ENCODE assay signal across 8 mouse cellular contexts in the genomic region with DNA sequence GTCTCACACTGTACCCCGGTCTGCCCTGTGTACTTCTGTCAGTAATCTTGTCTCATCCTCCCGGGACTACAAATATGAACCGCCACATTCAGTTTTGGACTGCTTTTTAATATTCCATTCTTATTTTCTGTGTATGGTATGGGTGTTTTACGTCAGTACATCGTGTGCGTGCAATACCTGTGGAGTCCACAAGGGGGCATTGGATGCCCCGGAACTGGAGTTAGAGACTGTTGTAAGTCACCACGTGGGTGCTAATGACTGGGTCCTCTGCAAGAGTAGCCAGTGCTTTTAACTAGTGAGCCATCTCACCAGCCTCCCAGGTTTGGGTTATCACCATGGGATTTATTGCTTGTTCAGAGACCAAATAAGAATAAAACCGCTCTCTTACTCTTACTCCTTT. TPM values are rescaled to one million over a fixed set of nuclear protein-coding genes. Genes with fewer than 3 reads are reported as not detected.
DNase-seq lines count a peak whose midpoint lies in the region; ATAC-seq and TF ChIP-seq lines count a peak whose summit lies in the region.
"Had no signal": no experiment of that assay in that cellular context is flagged by ENCODE, and none has a peak within 500 bp of the region (broad histone marks: within the 10 kb centered on the region; RNA-seq: fewer than 3 reads in every experiment).

No protein-coding gene starts in this region.

- peak; percentile 48 for TF ChIP-seq RAD21 in MEL (IDR thresholded peaks at IDR 0.05; ENCODE audit: low read depth, low read length)

- H3K4me1 ChIP-seq in MEL (ENCODE audit: control insufficient read depth in 1 of 2, insufficient read depth in 2 of 2, low read length in 2 of 2), result peaks cover 18 to 42% of the 10 kb centered on the region in 2 experiments
- peaks cover 1% of the 10 kb centered on the region; the same call in 1 of the 2 replicates for H3K4me1 ChIP-seq in cortical plate, adult 2 months (ENCODE audit: control insufficient read depth, insufficient read depth, low read length)
- H3K4me1 ChIP-seq in lung, postnatal 0 days (ENCODE audit: insufficient read depth, low read depth, low read length), result 0 out of 2 replicates have a peak, but pooled peaks cover 5% of the 10 kb centered on the region

- no peaks in the 10 kb centered on the region for H3K79me2 ChIP-seq in MEL (ENCODE audit: control insufficient read depth, insufficient read depth, low read length, poor library complexity)

- no peak overlapping the region for H3K27ac ChIP-seq in layer of hippocampus, adult 2 months
- H3K27ac ChIP-seq in MEL (ENCODE audit: control insufficient read depth, low read depth, low read length), result peak overlapping the region; percentile 38; the same call in 1 of the 2 replicates
- H3K27ac ChIP-seq in cortical plate, adult 2 months (ENCODE audit: insufficient read depth, low read length), result no peak overlapping the region
- H3K27ac ChIP-seq in lung, postnatal 0 days (ENCODE audit: low read length), result no peak overlapping the region
- H3K27ac ChIP-seq: macrophage had no signal

- peaks cover 0 to 39% of the 10 kb centered on the region in 2 experiments; a peak in 2 of 4 replicates for H3K36me3 ChIP-seq in MEL (ENCODE audit: control insufficient read depth in 1 of 2, insufficient read depth in 2 of 2, low read length in 2 of 2)
- H3K36me3 ChIP-seq in lung, postnatal 0 days (ENCODE audit: insufficient read depth, low read length), result no peaks in the 10 kb centered on the region

- H3K9me3 ChIP-seq in MEL (replicated peaks; ENCODE audit: insufficient read depth, low read length), result no peaks in the 10 kb centered on the region
- H3K9me3 ChIP-seq in lung, postnatal 0 days (ENCODE audit: low read length), result no peaks in the 10 kb centered on the region

- WGBS in lung, postnatal 0 days, result 47% methylated on average over 9 of the region's 9 CpGs

- TF ChIP-seq POLR2A in MEL (IDR thresholded peaks at IDR 0.05; ENCODE audit: control insufficient read depth in 1 of 2, insufficient read depth in 1 of 2, low read depth in 1 of 2, low read length in 2 of 2, poor library complexity in 1 of 2), result peak in 1 of 2 experiments; percentile 56; a peak in 2 of 4 replicates
- TF ChIP-seq POLR2A in cortical plate, adult 2 months (IDR thresholded peaks at IDR 0.05; ENCODE audit: extremely low read depth, insufficient read depth, low read length), result no peak

- no peak overlapping the region for H3K4me3 ChIP-seq in layer of hippocampus, adult 2 months
- no peak overlapping the region for H3K4me3 ChIP-seq in MEL (ENCODE audit: control insufficient read depth in 1 of 2, insufficient read depth in 1 of 2, low read depth in 2 of 2, low read length in 2 of 2)
- no peak overlapping the region for H3K4me3 ChIP-seq in cortical plate, adult 2 months (ENCODE audit: insufficient read depth, low read length)
- H3K4me3 ChIP-seq in lung, postnatal 0 days (ENCODE audit: low read depth, low read length), result no peak overlapping the region

- H3K4me2 ChIP-seq in lung, postnatal 0 days (replicated peaks; ENCODE audit: low read depth, low read length), result no peak overlapping the region

- ATAC-seq in lung, postnatal 0 days, result no peak

- no peaks in the 10 kb centered on the region for H3K27me3 ChIP-seq in MEL (ENCODE audit: control insufficient read depth in 1 of 2, insufficient read depth in 2 of 2, low read length in 2 of 2)
- H3K27me3 ChIP-seq in lung, postnatal 0 days (replicated peaks; ENCODE audit: insufficient read depth, low read length), result no peaks in the 10 kb centered on the region

- peak in 1 of 2 experiments; percentile 23; a peak in 1 of 4 replicates for TF ChIP-seq EP300 in MEL (IDR thresholded peaks at IDR 0.05; ENCODE audit: low read depth in 1 of 2, low read length in 2 of 2)
- TF ChIP-seq EP300 in lung, postnatal 0 days (IDR thresholded peaks at IDR 0.05), result no peak

- no peak for DNase-seq in layer of hippocampus, adult 2 months (ENCODE audit: low spot score in 2 of 2)
- DNase-seq in layer of hippocampus, adult 11-12 months (ENCODE audit: low spot score), result no peak
- DNase-seq in MEL (ENCODE audit: low read depth, low spot score), result peak; percentile 92
- peak; percentile 50 for DNase-seq in lung, postnatal 0 days (ENCODE audit: low spot score)
- peak; percentile 66 for DNase-seq in testis, postnatal 10 days (ENCODE audit: low spot score)
- DNase-seq in urinary bladder, adult 18-20 months (ENCODE audit: low spot score in 2 of 2), result no peak

- H3K9ac ChIP-seq in MEL (ENCODE audit: control insufficient read depth, low read depth, low read length, poor library complexity, severe bottlenecking), result peak overlapping the region; percentile 51
- H3K9ac ChIP-seq in lung, postnatal 0 days (replicated peaks; ENCODE audit: low read depth), result no peak overlapping the region

- peak; percentile 82 for TF ChIP-seq CTCF in layer of hippocampus, adult 2 months (conservative IDR thresholded peaks at IDR 0.05)
- TF ChIP-seq CTCF in MEL (IDR thresholded peaks at IDR 0.05 in 2 of 3, conservative IDR thresholded peaks at IDR 0.05 in 1 of 3; ENCODE audit: control insufficient read depth in 1 of 3, insufficient read depth in 1 of 3, low read depth in 2 of 3, low read length in 3 of 3, poor library complexity in 1 of 3, severe bottlenecking in 1 of 3), result peak; percentile 72 to 92 (median 85)
- TF ChIP-seq CTCF in cortical plate, adult 2 months (IDR thresholded peaks at IDR 0.05; ENCODE audit: extremely low read depth, insufficient read depth, low read length), result peak; percentile 40; the same call in 1 of the 2 replicates
- TF ChIP-seq CTCF in lung, postnatal 0 days (IDR thresholded peaks at IDR 0.05), result peak; percentile 76

TF ChIP-seq in MEL, 35 proteins besides CTCF, POLR2A, EP300 and RAD21:
- TF ChIP-seq SMC3 (IDR thresholded peaks at IDR 0.05; ENCODE audit: low read depth, low read length) (peak; percentile 71), MEF2A (IDR thresholded peaks at IDR 0.05; ENCODE audit: extremely low read depth, insufficient replicate concordance, low read depth, low read length, poor library complexity, severe bottlenecking) (no peak), TBP (IDR thresholded peaks at IDR 0.05; ENCODE audit: low read depth, low read length) (peak; percentile 64), SIN3A (IDR thresholded peaks at IDR 0.05; ENCODE audit: low read length) (peak; percentile 77), ZMIZ1 (IDR thresholded peaks at IDR 0.05; ENCODE audit: low read depth, low read length) (no peak), USF1 (IDR thresholded peaks at IDR 0.05; ENCODE audit: low read depth, low read length) (peak; percentile 77), MYC (IDR thresholded peaks at IDR 0.05; ENCODE audit: low read depth, low read length) (peak; percentile 98), MXI1 (IDR thresholded peaks at IDR 0.05; ENCODE audit: low read depth, low read length) (peak; percentile 94), ZKSCAN1 (IDR thresholded peaks at IDR 0.05; ENCODE audit: low read depth, low read length) (no peak), MAX (IDR thresholded peaks at IDR 0.05; ENCODE audit: low read length) (peak; percentile 94), HCFC1 (IDR thresholded peaks at IDR 0.05; ENCODE audit: low read depth, low read length) (0 out of 2 replicates have a peak, but pooled peaks have one; percentile 31), ELF1 (IDR thresholded peaks at IDR 0.05; ENCODE audit: low read depth, low read length) (peak; percentile 71; the same call in 1 of the 2 replicates)
TF ChIP-seq in MEL: peak in this region for 9.

RNA-seq across cellular contexts. Expression of a gene that starts 6.6 kb away (rescaled TPM):
- 10 to 100 TPM; 23.9 to 24.0 TPM for total RNA-seq in layer of hippocampus, adult 2 months (2021)
- 28.6 and 38.8 TPM in 2 replicates for total RNA-seq in MEL (2012; rRNA removed)
- polyA plus RNA-seq in MEL (2012; ENCODE audit: insufficient read depth in 1 of 2, insufficient read length in 2 of 2, low read depth in 1 of 2, low replicate concordance in 2 of 2, missing spikeins in 1 of 2), result 1 to 10 TPM in 1 of 2 experiments, not detected in 1; 4.8 TPM
- polyA plus RNA-seq in cortical plate, adult 2 months (2012; rRNA removed), result 6.0 and 7.9 TPM in 2 replicates
- 11.9 and 16.0 TPM in 2 replicates for polyA plus RNA-seq in lung, postnatal 0 days (2015; fragmentation: Nextera tagmentation; extraction: Ambion mirVana)
- polyA plus RNA-seq: macrophage had no signal

RNA-seq across cellular contexts. Expression of a gene that starts 18.6 kb away (rescaled TPM):
- 10 to 100 TPM; 28.5 to 30.3 TPM for total RNA-seq in layer of hippocampus, adult 2 months (2021)
- 53.6 and 55.4 TPM in 2 replicates for total RNA-seq in MEL (2012; rRNA removed)
- polyA plus RNA-seq in MEL (2012; ENCODE audit: insufficient read depth in 1 of 2, insufficient read length in 2 of 2, low read depth in 1 of 2, low replicate concordance in 2 of 2, missing spikeins in 1 of 2), result 100 to 1,000 TPM in 1 of 2 experiments, not detected in 1; 110 TPM
- polyA plus RNA-seq in cortical plate, adult 2 months (2012; rRNA removed), result 33.0 and 33.3 TPM in 2 replicates
- polyA plus RNA-seq in lung, postnatal 0 days (2015; fragmentation: Nextera tagmentation; extraction: Ambion mirVana), result 92.5 and 96.5 TPM in 2 replicates

RNA-seq across cellular contexts. Expression of a gene that starts 34.8 kb away (rescaled TPM):
- total RNA-seq in layer of hippocampus, adult 2 months (2021), result 10 to 100 TPM; 47.3 to 53.6 TPM
- total RNA-seq in MEL (2012; rRNA removed), result 170 and 192 TPM in 2 replicates
- polyA plus RNA-seq in MEL (2012; ENCODE audit: insufficient read depth in 1 of 2, insufficient read length in 2 of 2, low read depth in 1 of 2, low replicate concordance in 2 of 2, missing spikeins in 1 of 2), result 100 to 1,000 TPM in 1 of 2 experiments, not detected in 1; 167 TPM
- polyA plus RNA-seq in cortical plate, adult 2 months (2012; rRNA removed), result 52.6 and 54.8 TPM in 2 replicates
- 21.2 and 24.3 TPM in 2 replicates for polyA plus RNA-seq in lung, postnatal 0 days (2015; fragmentation: Nextera tagmentation; extraction: Ambion mirVana)

RNA-seq across cellular contexts. Expression of a gene that starts 51.1 kb away (rescaled TPM):
- 10 to 100 TPM; 16.1 to 18.4 TPM for total RNA-seq in layer of hippocampus, adult 2 months (2021)
- total RNA-seq in MEL (2012; rRNA removed), result 19.4 and 20.1 TPM in 2 replicates
- 10 to 100 TPM in 1 of 2 experiments, not detected in 1; 29.9 TPM for polyA plus RNA-seq in MEL (2012; ENCODE audit: insufficient read depth in 1 of 2, insufficient read length in 2 of 2, low read depth in 1 of 2, low replicate concordance in 2 of 2, missing spikeins in 1 of 2)
- polyA plus RNA-seq in cortical plate, adult 2 months (2012; rRNA removed), result 11.0 and 11.5 TPM in 2 replicates
- 150 and 155 TPM in 2 replicates for polyA plus RNA-seq in lung, postnatal 0 days (2015; fragmentation: Nextera tagmentation; extraction: Ambion mirVana)

RNA-seq across cellular contexts. Expression of a gene that starts 55.8 kb away (rescaled TPM):
- 100 to 1,000 TPM in 1 of 2 experiments, 10 to 100 TPM in 1; 99.8 to 101 TPM for total RNA-seq in layer of hippocampus, adult 2 months (2021)
- 473 and 532 TPM in 2 replicates for total RNA-seq in MEL (2012; rRNA removed)
- 100 to 1,000 TPM in 1 of 2 experiments, not detected in 1; 469 TPM for polyA plus RNA-seq in MEL (2012; ENCODE audit: insufficient read depth in 1 of 2, insufficient read length in 2 of 2, low read depth in 1 of 2, low replicate concordance in 2 of 2, missing spikeins in 1 of 2)
- polyA plus RNA-seq in cortical plate, adult 2 months (2012; rRNA removed), result 118 and 128 TPM in 2 replicates
- 251 and 266 TPM in 2 replicates for polyA plus RNA-seq in lung, postnatal 0 days (2015; fragmentation: Nextera tagmentation; extraction: Ambion mirVana)

Comparison
In these comparisons a context has a peak if more than half of its experiments do, and no peak if none do; other contexts are left out.
1. DNase-seq: peak in MEL (single experiment), lung, postnatal 0 days (single experiment) and testis, postnatal 10 days (single experiment); none in layer of hippocampus, adult 2 months (0 of 2), layer of hippocampus, adult 11-12 months (single experiment) and urinary bladder, adult 18-20 months (0 of 2).
2. Peak in every context shown above with its lines, with median percentiles within 50 percentile points of each other: CTCF ChIP-seq.